Comparison of ENCODE assay signal across 19 mouse cellular contexts in genomic region chr10:48645780-48646179, GRCm38 (mm10).
A peak's percentile ranks its signal among the peaks of the same experiment; 100 is the strongest.
DNase-seq lines count a peak whose midpoint lies in the region; ATAC-seq lines count a peak whose summit lies in the region.
"Had no signal": no experiment of that assay in that cellular context is flagged by ENCODE, and none has a peak within 500 bp of the region (broad histone marks: within the 10 kb centered on the region; RNA-seq: fewer than 3 reads in every experiment).

No protein-coding gene starts in this region.

- no peaks in the 10 kb centered on the region for H3K9me3 ChIP-seq in forebrain, embryonic 11.5 days (ENCODE audit: control insufficient read depth, low read length)
- no peaks in the 10 kb centered on the region for H3K9me3 ChIP-seq in forebrain, embryonic 10.5 days
- H3K9me3 ChIP-seq: G1E had no signal

- DNase-seq in forebrain, embryonic 11.5 days (ENCODE audit: low spot score), result no peak
- DNase-seq in forebrain, embryonic 10.5 days (ENCODE audit: extremely low spot score, low spot score), result no peak
- DNase-seq in heart, adult 11 months, result peak; percentile 71
- DNase-seq in heart, adult 8-10 months (ENCODE audit: low spot score), result no peak
- DNase-seq: adrenal gland, adult 2 months; adrenal gland, adult 8-10 months; adrenal gland, postnatal 10 days; adrenal gland, postnatal 14 days; adrenal gland, postnatal 25 days; adrenal gland, postnatal 36 days; B cell, adult 2 months; cerebellum, adult 11 months; cerebellum, adult 11-12 months; cerebellum, adult 18-20 months had no signal

- no peaks in the 10 kb centered on the region for H3K36me3 ChIP-seq in forebrain, embryonic 11.5 days (ENCODE audit: control insufficient read depth, insufficient read depth, low read length)
- no peaks in the 10 kb centered on the region for H3K36me3 ChIP-seq in forebrain, embryonic 10.5 days (replicated peaks)
- H3K36me3 ChIP-seq: G1E had no signal

- H3K27me3 ChIP-seq in forebrain, embryonic 11.5 days (ENCODE audit: control insufficient read depth, insufficient read depth, low read length), result no peaks in the 10 kb centered on the region
- H3K27me3 ChIP-seq in forebrain, embryonic 10.5 days (ENCODE audit: poor library complexity, severe bottlenecking), result no peaks in the 10 kb centered on the region
- H3K27me3 ChIP-seq: CH12.LX, Patski had no signal

- 0 out of 2 replicates have a peak, but pooled peaks have one; percentile 56 for ATAC-seq in forebrain, embryonic 11.5 days (replicated peaks; ENCODE audit: low FRiP score)
- ATAC-seq: activated CD4-positive, CD25-positive, alpha-beta regulatory T cell, adult 4 months; CD4-positive, CD25-positive, alpha-beta regulatory T cell, adult 4 months; Patski had no signal

- H3K4me1 ChIP-seq in forebrain, embryonic 11.5 days (replicated peaks; ENCODE audit: control insufficient read depth, insufficient read depth, low read length), result no peaks in the 10 kb centered on the region
- H3K4me1 ChIP-seq in forebrain, embryonic 10.5 days, result no peaks in the 10 kb centered on the region

- H3K9ac ChIP-seq in forebrain, embryonic 11.5 days (ENCODE audit: low read length), result no peak overlapping the region

- H3K4me2 ChIP-seq in forebrain, embryonic 11.5 days (ENCODE audit: low read depth, low read length, severe bottlenecking), result no peak overlapping the region

- H3K27ac ChIP-seq in forebrain, embryonic 11.5 days (ENCODE audit: low read depth, low read length), result no peak overlapping the region
- H3K27ac ChIP-seq in forebrain, embryonic 10.5 days, result no peak overlapping the region

- no peak overlapping the region for H3K4me3 ChIP-seq in forebrain, embryonic 11.5 days (ENCODE audit: low read depth, low read length)
- H3K4me3 ChIP-seq in forebrain, embryonic 10.5 days, result no peak overlapping the region
